Mouse (Mus musculus) urinary bladder, postnatal 10 days (tissue): ENCODE measurements around the gene Tspan4.
"Not testable (repeated sequence)": the region's sequence is repeated elsewhere in the genome, so short reads cannot be mapped to it uniquely, and the experiment has no call there.

ENCODE experiments used
- DNase-seq: peaks from one replicate; pipeline ENCODE4 v3.0.0; 2022; ENCODE audit warnings: low spot score

The Tspan4 gene

GRCm38 (mm10) chr7:141439140-141439679 is 35.8 kb upstream of the Tspan4 start:
- no peak for DNase-seq

- DNase-seq = no peak
Observed at GRCm38 (mm10) chr7:141439811-141440210, 35.2 kb upstream of the Tspan4 start.

GRCm38 (mm10) chr7:141440613-141441012 is 34.4 kb upstream of the Tspan4 start:
- DNase-seq = no peak

- DNase-seq = no peak
Observed at GRCm38 (mm10) chr7:141441460-141441859, 33.6 kb upstream of the Tspan4 start.

- DNase-seq = no peak
Observed at GRCm38 (mm10) chr7:141442199-141442598, 32.8 kb upstream of the Tspan4 start.

- no peak for DNase-seq
Observed at GRCm38 (mm10) chr7:141443081-141443821, 31.8 kb upstream of the Tspan4 start.

GRCm38 (mm10) chr7:141443828-141444237 is 31.2 kb upstream of the Tspan4 start, which contains the start of gene Pidd1:
Pidd1 (minus strand) TSS chr7:141444025.
- DNase-seq = no peak

GRCm38 (mm10) chr7:141446374-141446773 is 28.7 kb upstream of the Tspan4 start:
- DNase-seq = not testable (repeated sequence)

GRCm38 (mm10) chr7:141447110-141447991 is 27.7 kb upstream of the Tspan4 start, which contains the start of gene Rplp2:
Rplp2 (plus strand) TSS chr7:141447370.
- peak; percentile 77 for DNase-seq

- DNase-seq = no peak
Observed at GRCm38 (mm10) chr7:141451928-141452327, 23.1 kb upstream of the Tspan4 start.

- no peak for DNase-seq
Observed at GRCm38 (mm10) chr7:141453636-141454035, 21.4 kb upstream of the Tspan4 start.

GRCm38 (mm10) chr7:141454967-141455551 is 20.0 kb upstream of the Tspan4 start, which contains the start of gene Pnpla2:
Pnpla2 (plus strand) TSS chr7:141455198.
- peak; percentile 80 for DNase-seq

GRCm38 (mm10) chr7:141455610-141456314 is 19.3 kb upstream of the Tspan4 start:
- DNase-seq = no peak

- DNase-seq = no peak
Observed at GRCm38 (mm10) chr7:141456739-141457138, 18.3 kb upstream of the Tspan4 start.

- no peak for DNase-seq
Observed at GRCm38 (mm10) chr7:141457236-141457635, 17.8 kb upstream of the Tspan4 start.

- no peak for DNase-seq
Observed at GRCm38 (mm10) chr7:141457986-141458660, 16.9 kb upstream of the Tspan4 start.

- no peak for DNase-seq
Observed at GRCm38 (mm10) chr7:141458661-141459060, 16.4 kb upstream of the Tspan4 start.

GRCm38 (mm10) chr7:141459301-141459711 is 15.7 kb upstream of the Tspan4 start:
- DNase-seq = no peak

- DNase-seq = no peak
Observed at GRCm38 (mm10) chr7:141460001-141460390, 15.0 kb upstream of the Tspan4 start.

GRCm38 (mm10) chr7:141460391-141461113 is 14.5 kb upstream of the Tspan4 start, which contains the start of gene Cracr2b:
Cracr2b (plus strand) TSS chr7:141461094.
- no peak for DNase-seq
